Mouse (Mus musculus): Measurements from ENCODE around the gene Mkrn2os. TPM values are rescaled to one million over a fixed set of nuclear protein-coding genes. Genes with fewer than 3 reads are reported as not detected.

Gene Mkrn2os
- polyA plus RNA-seq, 1 experiment from 2014 or later: 3.1 TPM

DNA sequence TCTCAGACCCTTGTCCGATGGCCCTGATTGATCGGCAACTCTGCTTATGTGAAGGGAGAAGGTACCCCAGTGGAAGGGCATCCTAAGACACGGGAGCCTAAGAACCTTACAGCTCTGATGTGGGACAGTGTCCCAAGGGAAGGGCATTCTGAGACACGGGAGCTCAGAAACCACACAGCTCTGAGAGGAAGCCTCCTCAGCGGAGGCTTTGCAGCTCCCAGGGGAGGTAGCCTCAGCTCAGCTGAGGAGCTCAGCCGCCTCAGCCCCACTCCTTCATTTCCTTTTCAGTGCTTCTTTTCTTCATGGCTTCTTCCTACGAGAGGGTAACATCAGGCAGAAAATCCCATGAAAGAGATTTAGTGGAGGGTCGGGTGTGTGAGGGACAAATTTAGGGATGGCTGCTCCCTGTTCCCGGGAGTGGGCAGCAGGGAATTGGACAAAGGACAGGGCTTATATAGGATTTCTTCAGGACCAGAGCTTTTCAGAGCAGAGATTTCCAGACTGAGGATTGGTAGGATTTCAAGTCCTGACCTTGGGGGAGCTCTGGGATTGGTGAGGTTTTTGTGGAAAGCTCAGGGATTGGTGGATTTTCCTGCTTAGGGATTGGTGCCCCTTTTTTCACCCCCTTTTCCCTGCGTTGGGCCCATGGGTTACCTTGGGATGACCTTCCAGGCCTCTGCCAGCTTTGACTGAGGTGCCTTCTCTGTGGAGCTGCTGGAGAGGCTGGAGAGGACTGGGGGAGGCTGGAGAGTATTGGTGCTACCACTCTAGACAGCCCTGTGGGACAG is 9.9 kb downstream of the Mkrn2os start:
- no peaks in the 10 kb centered on the region for H3K4me1 ChIP-seq
- H3K36me3 ChIP-seq: peaks cover 28% of the 10 kb centered on the region
- 74% methylated on average over 10 of the region's 10 CpGs for WGBS
- no peaks in the 10 kb centered on the region for H3K9me3 ChIP-seq (replicated peaks)
- ATAC-seq (ENCODE audit: insufficient number of reproducible peaks, low FRiP score, low TSS enrichment, low read depth): no peak
- no peak overlapping the region for H3K4me3 ChIP-seq (replicated peaks)
- H3K9ac ChIP-seq: no peak overlapping the region
- no peaks in the 10 kb centered on the region for H3K27me3 ChIP-seq
- no peak overlapping the region for H3K27ac ChIP-seq (replicated peaks)
- no peak overlapping the region for H3K4me2 ChIP-seq (replicated peaks)

DNA sequence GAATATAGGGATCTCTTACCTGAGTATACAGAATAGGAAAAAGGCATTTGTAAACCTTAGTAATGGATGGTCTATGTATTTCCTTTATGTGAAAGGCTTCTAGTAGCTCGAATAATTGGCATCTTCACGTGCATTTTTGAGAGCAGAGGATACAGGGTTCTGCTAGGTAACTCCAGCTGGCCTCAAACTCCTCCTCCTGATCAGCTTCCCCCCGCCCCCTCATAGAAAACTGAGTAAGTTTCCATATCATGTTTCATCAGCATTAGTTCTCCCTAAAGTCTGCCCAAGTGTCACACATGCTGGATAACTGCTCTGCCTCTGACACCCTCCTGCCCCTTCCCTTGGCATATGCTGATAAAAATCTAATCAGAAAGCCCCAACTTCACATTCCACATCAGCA is 11.6 kb downstream of the Mkrn2os start:
- no peak overlapping the region for H3K27ac ChIP-seq (replicated peaks)
- H3K4me2 ChIP-seq (replicated peaks): no peak overlapping the region
- peaks cover 45% of the 10 kb centered on the region for H3K36me3 ChIP-seq
- H3K9me3 ChIP-seq (replicated peaks): no peaks in the 10 kb centered on the region
- H3K4me3 ChIP-seq (replicated peaks): no peak overlapping the region
- no peak for ATAC-seq (ENCODE audit: insufficient number of reproducible peaks, low FRiP score, low TSS enrichment, low read depth)
- H3K27me3 ChIP-seq: no peaks in the 10 kb centered on the region
- WGBS: 77% methylated on average over 3 of the region's 3 CpGs
- H3K9ac ChIP-seq: no peak overlapping the region
- no peaks in the 10 kb centered on the region for H3K4me1 ChIP-seq

DNA sequence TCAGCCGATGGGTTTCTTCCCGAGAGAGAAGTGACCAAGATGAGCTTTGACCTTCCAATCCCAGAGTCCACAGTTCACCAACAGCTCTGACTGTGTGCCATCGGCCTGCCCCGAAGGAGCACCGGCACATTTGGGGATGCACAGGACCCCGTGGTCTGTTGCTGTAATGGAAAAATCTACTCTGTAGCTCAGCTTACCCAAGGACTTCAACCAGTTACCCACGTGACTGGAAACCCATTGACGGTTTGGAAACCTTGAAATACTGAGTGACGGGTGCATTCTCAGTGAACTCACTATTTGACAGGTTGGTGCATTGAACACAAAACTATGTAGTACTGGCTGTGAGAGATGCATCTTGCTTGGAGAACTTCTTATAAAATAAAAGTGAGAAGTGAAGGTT is 14.4 kb downstream of the Mkrn2os start:
- 90% methylated on average over 9 of the region's 9 CpGs for WGBS
- no peaks in the 10 kb centered on the region for H3K27me3 ChIP-seq
- H3K4me3 ChIP-seq (replicated peaks): no peak overlapping the region
- H3K4me1 ChIP-seq: no peaks in the 10 kb centered on the region
- ATAC-seq (ENCODE audit: insufficient number of reproducible peaks, low FRiP score, low TSS enrichment, low read depth): no peak
- no peaks in the 10 kb centered on the region for H3K9me3 ChIP-seq (replicated peaks)
- no peak overlapping the region for H3K27ac ChIP-seq (replicated peaks)
- peaks cover 47% of the 10 kb centered on the region for H3K36me3 ChIP-seq
- no peak overlapping the region for H3K9ac ChIP-seq
- no peak overlapping the region for H3K4me2 ChIP-seq (replicated peaks)

DNA sequence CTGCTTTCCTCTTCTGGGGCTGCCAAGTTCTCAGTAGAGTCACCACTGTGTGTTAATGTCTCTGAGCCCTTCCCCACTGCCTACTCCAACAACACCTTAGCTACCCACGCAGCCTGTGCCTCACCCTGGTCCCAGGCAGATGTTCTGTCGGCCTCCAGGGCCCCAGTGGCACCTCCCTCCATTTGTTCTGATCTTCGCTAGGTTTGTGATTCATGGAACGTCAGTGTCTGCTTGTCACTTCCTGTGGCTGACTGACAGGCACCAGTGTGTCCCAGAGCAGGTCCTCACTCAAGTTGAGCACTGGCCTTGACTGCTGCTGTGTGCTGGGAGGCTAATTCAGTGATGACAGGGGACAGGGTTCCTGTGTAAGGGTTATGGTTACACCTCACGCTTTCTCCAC is 15.0 kb downstream of the Mkrn2os start:
- no peak for ATAC-seq (ENCODE audit: insufficient number of reproducible peaks, low FRiP score, low TSS enrichment, low read depth)
- H3K9me3 ChIP-seq (replicated peaks): no peaks in the 10 kb centered on the region
- no peak overlapping the region for H3K27ac ChIP-seq (replicated peaks)
- H3K4me1 ChIP-seq: no peaks in the 10 kb centered on the region
- WGBS: 80% methylated on average over 5 of the region's 5 CpGs
- no peak overlapping the region for H3K9ac ChIP-seq
- H3K4me3 ChIP-seq (replicated peaks): no peak overlapping the region
- no peaks in the 10 kb centered on the region for H3K27me3 ChIP-seq
- no peak overlapping the region for H3K4me2 ChIP-seq (replicated peaks)
- peaks cover 47% of the 10 kb centered on the region for H3K36me3 ChIP-seq

DNA sequence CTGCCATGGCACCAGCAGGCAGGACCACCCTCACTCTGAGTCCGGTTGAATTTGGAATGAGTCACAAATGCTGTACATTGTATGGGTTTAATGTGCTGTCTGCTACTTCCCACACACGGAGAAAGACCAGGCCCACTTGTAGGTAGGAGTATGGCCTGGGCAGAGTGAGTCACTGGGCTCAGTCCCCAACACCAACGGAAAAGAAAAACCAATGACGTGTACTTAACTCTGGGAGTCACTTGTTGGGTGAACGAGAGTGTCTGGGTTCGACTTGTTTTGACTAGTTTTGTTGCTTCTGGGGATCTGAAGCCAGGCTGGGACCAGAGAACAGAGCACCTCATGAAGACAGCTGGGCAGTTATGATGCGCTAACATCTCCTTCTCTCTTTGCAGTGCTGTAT is 18.2 kb downstream of the Mkrn2os start:
- Histone ChIP-seq H3K9me3 (replicated peaks) (no peaks in the 10 kb centered on the region), H3K9ac (no peak overlapping the region), H3K36me3 (peaks cover 55% of the 10 kb centered on the region), H3K27me3 (no peaks in the 10 kb centered on the region), H3K4me1 (no peaks in the 10 kb centered on the region), H3K4me2 (replicated peaks) (no peak overlapping the region), H3K4me3 (replicated peaks) (no peak overlapping the region), H3K27ac (replicated peaks) (no peak overlapping the region)
- 87% methylated on average over 7 of the region's 7 CpGs for WGBS
- no peak for ATAC-seq (ENCODE audit: insufficient number of reproducible peaks, low FRiP score, low TSS enrichment, low read depth)

DNA sequence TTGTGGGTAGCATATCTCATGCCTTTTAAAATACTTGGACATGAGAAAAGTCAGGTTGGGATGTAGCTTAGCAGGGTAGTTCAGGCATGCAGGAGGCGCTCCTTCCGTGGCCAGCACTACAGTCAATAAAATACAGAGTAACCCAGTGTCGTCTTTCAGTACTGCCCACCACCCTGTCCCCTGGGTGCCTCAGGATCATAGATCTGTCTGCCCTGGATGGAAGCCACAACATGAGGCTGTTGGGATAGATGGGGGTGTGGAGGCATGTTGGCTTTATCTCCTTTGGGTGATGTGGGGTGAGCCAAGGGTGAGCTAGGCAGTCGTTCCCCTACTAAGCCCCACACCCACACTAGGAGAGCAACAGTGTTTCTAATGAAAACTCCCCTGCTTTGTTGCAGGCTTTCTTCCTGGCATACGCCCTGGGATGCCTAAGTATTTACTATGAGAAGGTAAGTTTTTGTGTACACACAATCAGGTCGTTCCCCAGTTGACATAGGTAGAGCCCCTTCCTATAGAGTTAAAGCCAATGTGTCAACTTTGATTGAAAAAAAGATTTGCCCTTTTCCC is 26.8 kb downstream of the Mkrn2os start:
- no peak for ATAC-seq (ENCODE audit: insufficient number of reproducible peaks, low FRiP score, low TSS enrichment, low read depth)
- H3K4me1 ChIP-seq: no peaks in the 10 kb centered on the region
- no peak overlapping the region for H3K4me2 ChIP-seq (replicated peaks)
- H3K27me3 ChIP-seq: no peaks in the 10 kb centered on the region
- H3K4me3 ChIP-seq (replicated peaks): no peak overlapping the region
- H3K9ac ChIP-seq: no peak overlapping the region
- H3K9me3 ChIP-seq (replicated peaks): no peaks in the 10 kb centered on the region
- WGBS: 87% methylated on average over 6 of the region's 6 CpGs
- peaks cover 84% of the 10 kb centered on the region for H3K36me3 ChIP-seq
- H3K27ac ChIP-seq (replicated peaks): no peak overlapping the region

DNA sequence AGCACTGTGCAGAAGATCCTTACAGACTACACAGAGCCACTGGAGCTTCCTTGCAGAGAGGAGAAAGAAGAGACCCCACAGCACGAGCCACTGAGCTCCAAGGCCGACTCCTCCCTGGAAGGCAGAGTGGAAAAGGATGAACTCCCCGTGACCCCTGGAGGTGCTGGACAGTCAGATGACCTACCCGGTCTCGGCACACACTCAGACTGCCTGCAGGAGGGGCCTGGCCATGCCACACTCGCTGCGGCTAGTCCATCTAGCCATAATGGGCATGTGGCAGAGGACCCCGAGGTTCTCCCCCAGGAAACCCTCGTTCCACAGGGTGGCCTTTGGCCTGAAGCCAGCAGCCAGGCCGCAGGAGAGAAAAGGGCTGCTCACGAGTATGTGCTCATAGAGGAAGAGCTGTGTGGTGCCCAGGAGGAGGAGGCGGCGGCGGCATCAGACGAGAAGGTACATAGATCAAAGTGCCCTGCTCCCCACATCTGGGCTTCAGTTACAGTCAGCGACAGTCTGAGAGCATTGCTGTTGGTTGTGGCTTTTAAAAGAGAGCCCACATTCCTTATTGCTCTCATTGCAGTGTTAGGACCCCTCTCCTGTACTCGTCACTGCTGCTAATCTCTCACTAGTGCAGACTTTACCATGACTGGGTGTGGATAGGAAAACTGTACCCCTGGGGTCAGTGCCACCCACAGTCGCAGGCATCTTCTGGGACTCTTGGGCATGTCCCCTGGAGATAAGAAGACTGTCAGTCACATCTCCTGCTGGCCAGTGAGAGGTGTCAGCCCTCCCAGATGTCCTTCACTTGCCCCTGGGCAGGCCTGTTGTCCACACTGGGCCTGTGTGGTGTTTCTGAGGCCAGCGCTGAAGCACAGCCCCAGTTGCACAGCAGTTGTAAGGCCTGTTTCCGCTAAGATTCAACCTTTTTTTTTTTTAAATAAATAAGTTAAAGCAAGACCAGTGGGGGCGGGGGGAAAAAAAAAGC is 32.4 kb downstream of the Mkrn2os start:
- Histone ChIP-seq H3K4me2 (replicated peaks) (no peak overlapping the region), H3K27ac (replicated peaks) (no peak overlapping the region), H3K4me3 (replicated peaks) (no peak overlapping the region), H3K36me3 (peaks cover 66% of the 10 kb centered on the region), H3K4me1 (no peaks in the 10 kb centered on the region), H3K27me3 (no peaks in the 10 kb centered on the region), H3K9me3 (replicated peaks) (no peaks in the 10 kb centered on the region), H3K9ac (no peak overlapping the region)
- WGBS: 79% methylated on average over 21 of the region's 21 CpGs
- no peak; the same call in 1 of the 2 replicates for ATAC-seq (ENCODE audit: insufficient number of reproducible peaks, low FRiP score, low TSS enrichment, low read depth)

DNA sequence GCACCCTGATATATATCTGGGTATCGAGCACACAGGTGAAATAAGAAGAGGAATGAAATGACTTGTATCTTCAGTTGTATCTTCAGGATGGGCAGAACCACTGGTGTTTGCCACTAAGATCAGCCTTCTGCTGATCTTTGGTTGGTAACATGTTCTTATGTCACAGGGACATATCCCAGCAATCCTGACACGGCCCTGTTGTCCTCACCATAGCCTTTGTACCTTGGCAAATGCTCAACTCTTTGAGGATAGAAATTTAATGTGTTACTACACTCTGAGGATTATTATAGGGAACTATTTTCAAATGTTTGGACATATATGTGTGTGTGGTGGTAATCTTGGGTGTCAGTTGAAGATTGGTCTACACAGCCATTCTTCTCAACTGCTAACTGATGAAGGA is 34.2 kb downstream of the Mkrn2os start:
- Histone ChIP-seq H3K9me3 (replicated peaks) (no peaks in the 10 kb centered on the region), H3K27me3 (no peaks in the 10 kb centered on the region), H3K36me3 (peaks cover 76% of the 10 kb centered on the region), H3K4me1 (no peaks in the 10 kb centered on the region), H3K27ac (replicated peaks) (no peak overlapping the region), H3K4me3 (replicated peaks) (no peak overlapping the region), H3K9ac (no peak overlapping the region), H3K4me2 (replicated peaks) (no peak overlapping the region)
- 90% methylated on average over 2 of the region's 2 CpGs for WGBS
- no peak for ATAC-seq (ENCODE audit: insufficient number of reproducible peaks, low FRiP score, low TSS enrichment, low read depth)

DNA sequence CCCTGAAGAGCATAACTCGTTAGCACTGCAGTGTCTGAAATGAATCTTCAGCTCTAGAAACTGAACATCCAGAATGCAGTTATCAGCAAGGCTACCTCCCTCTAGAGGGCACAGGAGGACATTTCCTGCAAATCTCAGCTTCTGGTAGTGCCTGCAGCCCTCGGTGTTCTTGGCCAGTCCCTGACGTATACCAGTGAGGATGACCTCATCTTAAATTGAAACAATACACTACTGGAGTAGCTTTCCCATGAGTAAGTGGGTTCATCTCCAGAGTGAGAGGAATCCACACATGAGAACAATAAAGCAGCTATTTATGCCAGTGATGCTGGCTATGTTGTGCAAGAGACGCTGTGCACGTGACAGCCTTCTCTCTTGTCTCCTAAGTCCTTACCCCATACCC is 36.9 kb downstream of the Mkrn2os start:
- H3K9ac ChIP-seq: no peak overlapping the region
- 57% methylated on average over 5 of the region's 5 CpGs for WGBS
- H3K27ac ChIP-seq (replicated peaks): no peak overlapping the region
- no peaks in the 10 kb centered on the region for H3K4me1 ChIP-seq
- H3K9me3 ChIP-seq (replicated peaks): no peaks in the 10 kb centered on the region
- H3K36me3 ChIP-seq: peaks cover 74% of the 10 kb centered on the region
- no peak for ATAC-seq (ENCODE audit: insufficient number of reproducible peaks, low FRiP score, low TSS enrichment, low read depth)
- H3K27me3 ChIP-seq: no peaks in the 10 kb centered on the region
- H3K4me2 ChIP-seq (replicated peaks): no peak overlapping the region
- no peak overlapping the region for H3K4me3 ChIP-seq (replicated peaks)

DNA sequence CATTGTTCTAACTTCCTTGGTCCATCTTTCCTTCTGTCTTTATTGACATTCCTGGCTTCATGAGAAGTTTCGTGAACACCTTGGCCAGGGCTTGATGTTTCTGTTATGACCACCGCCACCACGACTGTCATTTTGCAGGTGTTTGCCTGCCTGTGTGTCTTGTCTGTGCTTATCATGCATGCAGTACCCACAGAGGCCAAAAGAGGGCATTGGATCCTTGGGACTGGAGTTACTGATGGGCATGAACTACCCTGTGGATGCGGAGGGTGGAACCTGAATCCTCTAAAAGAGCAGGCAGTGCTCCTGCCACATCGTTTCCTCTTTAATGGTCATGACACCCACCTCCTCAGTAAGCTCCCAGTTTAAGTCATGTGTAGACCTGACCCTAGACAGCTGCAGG is 46.1 kb downstream of the Mkrn2os start:
- Histone ChIP-seq H3K27me3 (no peaks in the 10 kb centered on the region), H3K4me1 (peaks cover 13% of the 10 kb centered on the region; the same call in 1 of the 2 replicates), H3K9me3 (replicated peaks) (no peaks in the 10 kb centered on the region), H3K27ac (replicated peaks) (no peak overlapping the region), H3K4me3 (replicated peaks) (no peak overlapping the region), H3K36me3 (peaks cover 28% of the 10 kb centered on the region), H3K4me2 (replicated peaks) (no peak overlapping the region), H3K9ac (no peak overlapping the region)
- no peak for ATAC-seq (ENCODE audit: insufficient number of reproducible peaks, low FRiP score, low TSS enrichment, low read depth)
- WGBS: 87% methylated on average over 5 of the region's 5 CpGs

DNA sequence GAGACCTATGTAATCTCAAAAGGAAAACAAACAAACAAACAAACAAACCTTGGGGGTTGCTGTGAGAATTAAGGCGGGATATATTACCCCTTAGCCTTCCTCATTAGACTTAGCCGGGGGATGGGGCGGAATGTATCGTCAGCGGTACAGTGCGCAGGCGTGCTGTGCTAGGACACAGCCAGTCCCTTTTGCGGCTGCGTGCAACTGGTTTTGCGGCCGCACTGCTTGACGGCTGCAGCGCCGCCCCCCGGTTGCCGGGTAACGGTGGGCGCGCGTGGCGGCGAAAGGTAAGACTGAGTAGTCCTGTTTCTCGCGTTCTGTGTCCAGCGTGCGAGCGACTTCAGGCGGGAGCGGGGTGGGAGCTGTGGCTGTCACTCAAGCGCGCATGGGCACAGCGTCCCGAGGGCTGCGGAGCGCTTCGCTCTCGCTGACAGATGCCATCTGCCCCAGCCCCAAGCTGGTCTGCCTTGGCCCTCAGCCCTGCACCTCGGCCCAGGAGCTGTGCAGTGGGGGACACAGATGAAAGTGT is 47.9 kb downstream of the Mkrn2os start, which contains the start of gene Tsen2:
Gene Tsen2 (plus strand): TSS at position 223 of the 529 bp plus-strand sequence.
- peak; percentile 89 for ATAC-seq (ENCODE audit: insufficient number of reproducible peaks, low FRiP score, low TSS enrichment, low read depth)
- under 1% methylated on average over 38 of the region's 38 CpGs for WGBS
- H3K4me2 ChIP-seq (replicated peaks): peak within 1 kb of the TSS; percentile 57
- peak within 1 kb of the TSS; percentile 73 for H3K27ac ChIP-seq (replicated peaks)
- H3K36me3 ChIP-seq: peaks cover 16% of the 10 kb centered on the region
- H3K4me3 ChIP-seq (replicated peaks): peak within 1 kb of the TSS; percentile 68
- peaks cover 13% of the 10 kb centered on the region; the same call in 1 of the 2 replicates for H3K4me1 ChIP-seq
- H3K9me3 ChIP-seq (replicated peaks): no peaks in the 10 kb centered on the region
- no peaks in the 10 kb centered on the region for H3K27me3 ChIP-seq
- peak within 1 kb of the TSS; percentile 63 for H3K9ac ChIP-seq
